Mouse (Mus musculus): Measurements from ENCODE around the gene Rpgr. TPM values are rescaled to one million over a fixed set of nuclear protein-coding genes. Genes with fewer than 3 reads are reported as not detected.

Gene Rpgr
- polyA plus RNA-seq, 1 experiment, result 12.4 TPM

DNA sequence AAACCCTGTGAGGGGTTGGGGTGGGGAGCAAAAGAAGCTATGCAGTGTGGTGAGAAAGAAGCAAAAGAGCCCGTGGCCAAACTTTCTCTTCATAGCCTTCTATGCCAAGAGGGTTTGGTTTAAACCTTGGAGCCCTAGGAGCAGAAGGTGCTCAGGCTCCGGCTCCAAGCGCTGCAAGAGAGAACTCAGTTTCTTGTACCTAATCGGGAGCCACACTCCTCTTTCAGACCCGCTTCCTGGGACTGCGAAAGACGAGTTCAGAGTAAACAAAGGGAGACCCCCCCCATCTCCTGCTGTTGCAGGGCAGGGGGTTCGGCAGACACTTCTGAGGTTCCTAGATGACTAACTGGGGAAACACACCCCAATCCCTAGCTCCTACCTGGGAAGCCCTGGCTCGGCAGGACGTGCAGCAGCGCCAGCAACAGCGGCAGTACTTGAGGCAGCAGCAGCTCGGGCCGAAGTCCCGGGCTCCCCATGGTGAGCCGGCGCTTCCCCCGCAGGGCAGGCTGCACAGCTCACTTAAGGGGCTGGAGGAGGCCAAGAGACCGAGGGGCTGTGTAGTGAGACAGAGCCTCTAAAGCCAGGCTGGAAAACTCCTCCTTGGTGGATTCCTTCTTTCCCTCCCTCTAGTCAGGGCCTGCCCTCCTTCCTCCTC lies 99.5 kb downstream of the Rpgr start, which contains the start of gene Srpx:
TSS of gene Srpx (minus strand) at position 645 of the 655 bp plus-strand sequence.
- no peak within 1 kb of the TSS for H3K27ac ChIP-seq (ENCODE audit: control insufficient read depth, insufficient read depth, low read depth, low read length)
- H3K27me3 ChIP-seq (ENCODE audit: control insufficient read depth, insufficient read depth, low read length), result no peaks in the 10 kb centered on the region
- TF ChIP-seq POLR2A (IDR thresholded peaks at IDR 0.05; ENCODE audit: control insufficient read depth, low read depth, low read length), result no peak
- TF ChIP-seq CTCF (IDR thresholded peaks at IDR 0.05; ENCODE audit: control insufficient read depth, insufficient read depth, insufficient replicate concordance, low read depth, low read length), result no peak
- peaks cover 3% of the 10 kb centered on the region; the same call in 1 of the 2 replicates for H3K4me1 ChIP-seq (ENCODE audit: control insufficient read depth, insufficient read depth, low read length)
- peak within 1 kb of the TSS; percentile 38 for H3K4me3 ChIP-seq (ENCODE audit: control insufficient read depth, low read depth, low read length)
- H3K36me3 ChIP-seq (ENCODE audit: control insufficient read depth, insufficient read depth, low read length), result no peaks in the 10 kb centered on the region

DNA sequence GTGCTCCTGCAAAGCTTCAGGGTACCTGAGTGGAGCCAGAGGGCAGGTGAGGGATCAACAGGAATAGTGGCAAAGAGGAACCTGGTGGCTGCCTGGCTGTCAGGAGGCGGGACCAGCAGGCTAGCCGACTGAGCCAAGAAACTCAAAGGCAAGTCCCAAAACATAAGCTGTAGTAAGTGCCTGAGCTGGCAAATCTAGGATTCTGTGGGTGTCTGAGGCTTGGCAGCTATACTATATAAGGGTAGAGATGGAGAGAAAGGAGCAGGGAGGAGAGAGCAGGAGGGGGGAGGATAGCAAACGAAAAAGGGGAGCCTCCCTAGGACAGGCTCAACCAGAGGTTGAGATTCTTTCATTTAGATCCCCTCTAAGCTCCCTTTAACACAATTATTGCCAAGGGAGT lies 100.9 kb downstream of the Rpgr start:
- TF ChIP-seq CTCF (IDR thresholded peaks at IDR 0.05; ENCODE audit: control insufficient read depth, insufficient read depth, insufficient replicate concordance, low read depth, low read length) (no peak), POLR2A (IDR thresholded peaks at IDR 0.05; ENCODE audit: control insufficient read depth, low read depth, low read length) (no peak)
- Histone ChIP-seq H3K4me1 (ENCODE audit: control insufficient read depth, insufficient read depth, low read length) (peaks cover 3% of the 10 kb centered on the region; the same call in 1 of the 2 replicates), H3K27me3 (ENCODE audit: control insufficient read depth, insufficient read depth, low read length) (no peaks in the 10 kb centered on the region), H3K4me3 (ENCODE audit: control insufficient read depth, low read depth, low read length) (no peak overlapping the region), H3K27ac (ENCODE audit: control insufficient read depth, insufficient read depth, low read depth, low read length) (no peak overlapping the region), H3K36me3 (ENCODE audit: control insufficient read depth, insufficient read depth, low read length) (no peaks in the 10 kb centered on the region)

DNA sequence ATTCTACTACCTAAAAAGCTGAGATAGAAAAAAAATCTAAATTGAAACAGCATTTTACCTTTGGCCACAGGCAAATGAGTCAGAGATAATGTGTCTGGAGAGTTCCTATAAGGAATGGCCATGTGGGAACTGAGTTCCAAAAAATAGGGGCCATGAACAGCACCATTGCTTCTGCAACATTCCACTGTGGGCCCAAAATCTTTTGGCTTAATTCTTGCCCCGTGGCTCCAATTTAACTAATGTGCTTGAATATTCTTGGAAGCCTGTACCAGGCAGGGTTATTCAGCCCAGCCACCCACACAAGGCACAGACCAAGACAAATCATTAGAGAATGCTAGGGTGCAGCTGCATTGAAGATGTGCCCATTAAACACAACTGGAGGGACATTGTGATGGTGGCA lies 106.0 kb downstream of the Rpgr start:
- H3K4me1 ChIP-seq (ENCODE audit: control insufficient read depth, insufficient read depth, low read length), result no peaks in the 10 kb centered on the region

DNA sequence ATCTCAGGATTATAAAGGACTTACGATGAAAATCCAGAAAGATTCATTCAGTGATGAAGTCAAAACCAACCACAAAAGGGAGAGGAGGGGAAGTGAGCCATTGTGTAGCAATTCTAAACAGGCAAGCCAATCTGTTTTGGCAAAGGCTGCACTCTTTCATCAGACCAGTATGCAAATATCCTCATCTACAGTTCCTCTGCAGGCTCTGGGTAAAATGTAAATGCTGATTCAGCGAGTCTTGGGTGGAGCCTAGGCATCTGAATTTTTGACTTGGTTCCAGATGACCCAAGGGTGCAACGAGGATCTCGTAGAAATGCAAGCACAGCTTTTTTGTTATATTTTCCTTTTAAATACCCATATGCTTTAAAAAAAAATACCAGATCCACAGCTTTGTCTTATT lies 108.2 kb downstream of the Rpgr start:
- Histone ChIP-seq H3K27ac (ENCODE audit: control insufficient read depth, insufficient read depth, low read depth, low read length) (no peak overlapping the region), H3K4me1 (ENCODE audit: control insufficient read depth, insufficient read depth, low read length) (no peaks in the 10 kb centered on the region), H3K4me3 (ENCODE audit: control insufficient read depth, low read depth, low read length) (no peak overlapping the region), H3K27me3 (ENCODE audit: control insufficient read depth, insufficient read depth, low read length) (no peaks in the 10 kb centered on the region), H3K36me3 (ENCODE audit: control insufficient read depth, insufficient read depth, low read length) (no peaks in the 10 kb centered on the region)
- no peak for TF ChIP-seq CTCF (IDR thresholded peaks at IDR 0.05; ENCODE audit: control insufficient read depth, insufficient read depth, insufficient replicate concordance, low read depth, low read length)
- TF ChIP-seq POLR2A (IDR thresholded peaks at IDR 0.05; ENCODE audit: control insufficient read depth, low read depth, low read length), result no peak

More for the DNA sequence above, 106.0 kb downstream of the Rpgr start:
- TF ChIP-seq CTCF (IDR thresholded peaks at IDR 0.05; ENCODE audit: control insufficient read depth, insufficient read depth, insufficient replicate concordance, low read depth, low read length) (no peak), POLR2A (IDR thresholded peaks at IDR 0.05; ENCODE audit: control insufficient read depth, low read depth, low read length) (no peak)
- no peaks in the 10 kb centered on the region for H3K27me3 ChIP-seq (ENCODE audit: control insufficient read depth, insufficient read depth, low read length)
- H3K36me3 ChIP-seq (ENCODE audit: control insufficient read depth, insufficient read depth, low read length), result no peaks in the 10 kb centered on the region
- no peak overlapping the region for H3K27ac ChIP-seq (ENCODE audit: control insufficient read depth, insufficient read depth, low read depth, low read length)
- H3K4me3 ChIP-seq (ENCODE audit: control insufficient read depth, low read depth, low read length), result no peak overlapping the region

DNA sequence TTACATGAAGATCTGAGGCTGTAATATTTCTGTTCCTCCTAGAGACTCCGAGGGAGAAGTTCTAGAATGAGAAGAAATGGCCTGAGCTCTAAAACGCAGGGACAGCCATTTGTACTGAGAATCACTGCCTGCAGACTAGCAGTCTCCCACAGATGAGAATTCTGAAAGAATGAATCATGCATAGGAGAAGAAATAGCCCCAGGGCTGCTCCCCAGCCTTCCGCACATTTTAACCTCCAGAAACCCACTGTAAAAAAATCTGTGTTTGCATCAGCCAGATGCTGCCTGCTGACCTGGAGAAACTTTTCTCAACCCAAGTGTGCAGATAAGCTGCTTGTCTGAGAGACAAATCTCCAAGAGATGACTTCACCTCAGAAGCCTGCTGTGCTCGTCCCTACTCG lies 111.2 kb downstream of the Rpgr start:
- H3K27me3 ChIP-seq (ENCODE audit: control insufficient read depth, insufficient read depth, low read length), result no peaks in the 10 kb centered on the region
- H3K4me3 ChIP-seq (ENCODE audit: control insufficient read depth, low read depth, low read length), result no peak overlapping the region
- H3K27ac ChIP-seq (ENCODE audit: control insufficient read depth, insufficient read depth, low read depth, low read length), result no peak overlapping the region
- TF ChIP-seq POLR2A (IDR thresholded peaks at IDR 0.05; ENCODE audit: control insufficient read depth, low read depth, low read length) (no peak), CTCF (IDR thresholded peaks at IDR 0.05; ENCODE audit: control insufficient read depth, insufficient read depth, insufficient replicate concordance, low read depth, low read length) (no peak)
- no peaks in the 10 kb centered on the region for H3K4me1 ChIP-seq (ENCODE audit: control insufficient read depth, insufficient read depth, low read length)
- H3K36me3 ChIP-seq (ENCODE audit: control insufficient read depth, insufficient read depth, low read length), result no peaks in the 10 kb centered on the region

GRCm38 (mm10) chrX:10102739-10103138 lies 114.0 kb downstream of the Rpgr start:
- no peaks in the 10 kb centered on the region for H3K4me1 ChIP-seq (ENCODE audit: control insufficient read depth, insufficient read depth, low read length)
- H3K27me3 ChIP-seq (ENCODE audit: control insufficient read depth, insufficient read depth, low read length), result no peaks in the 10 kb centered on the region
- no peaks in the 10 kb centered on the region for H3K36me3 ChIP-seq (ENCODE audit: control insufficient read depth, insufficient read depth, low read length)
- no peak overlapping the region for H3K4me3 ChIP-seq (ENCODE audit: control insufficient read depth, low read depth, low read length)
- H3K27ac ChIP-seq (ENCODE audit: control insufficient read depth, insufficient read depth, low read depth, low read length), result no peak overlapping the region
- no peak for TF ChIP-seq POLR2A (IDR thresholded peaks at IDR 0.05; ENCODE audit: control insufficient read depth, low read depth, low read length)
- TF ChIP-seq CTCF (IDR thresholded peaks at IDR 0.05; ENCODE audit: control insufficient read depth, insufficient read depth, insufficient replicate concordance, low read depth, low read length), result no peak

DNA sequence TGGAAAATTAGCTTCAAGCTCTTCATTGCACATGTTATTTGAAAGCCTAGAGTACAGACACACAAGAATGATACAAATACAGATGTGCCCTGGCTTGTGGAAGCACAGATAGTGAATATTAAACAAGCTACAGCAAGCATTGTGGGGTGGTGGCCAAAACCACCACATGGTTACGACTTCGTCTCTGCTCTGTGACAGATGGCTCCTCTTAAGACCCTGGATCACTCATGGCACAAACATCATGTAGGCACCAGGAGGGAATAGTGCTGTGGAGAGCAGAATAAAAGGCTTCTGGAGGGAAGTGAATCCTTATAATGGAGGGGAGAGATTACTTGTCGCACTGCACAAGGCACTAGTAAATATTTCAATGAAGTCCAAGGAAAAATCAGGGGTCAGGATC lies 120.9 kb downstream of the Rpgr start:
- no peak for TF ChIP-seq POLR2A (IDR thresholded peaks at IDR 0.05; ENCODE audit: control insufficient read depth, low read depth, low read length)
- TF ChIP-seq CTCF (IDR thresholded peaks at IDR 0.05; ENCODE audit: control insufficient read depth, insufficient read depth, insufficient replicate concordance, low read depth, low read length), result no peak
- Histone ChIP-seq H3K4me3 (ENCODE audit: control insufficient read depth, low read depth, low read length) (no peak overlapping the region), H3K27ac (ENCODE audit: control insufficient read depth, insufficient read depth, low read depth, low read length) (no peak overlapping the region), H3K4me1 (ENCODE audit: control insufficient read depth, insufficient read depth, low read length) (no peaks in the 10 kb centered on the region), H3K27me3 (ENCODE audit: control insufficient read depth, insufficient read depth, low read length) (no peaks in the 10 kb centered on the region), H3K36me3 (ENCODE audit: control insufficient read depth, insufficient read depth, low read length) (no peaks in the 10 kb centered on the region)

All from testis, adult 2 months (tissue).